Mouse (Mus musculus) limb, embryonic 12.5 days (tissue): ENCODE measurements at regions not wholly inside any gene's neighbourhood (a gene's known extent, or its start where the extent isn't known, plus 50 kb on each side); places are given as distances from the start of the nearest gene placed in this dataset.

Experiments
- ATAC-seq: fragments of 200-750 bp; cut with Nextera tagmentation; 2 replicates; pipeline ENCODE4 v1.8.0; 2017; ENCODE audit warnings: low read depth, moderate TSS enrichment; ENCODE audit not compliant: insufficient number of reproducible peaks, insufficient read depth, low FRiP score, low TSS enrichment
- H3K27ac ChIP-seq: fragments of 300-500 bp; sonication (generic); 2 replicates; pipeline ENCODE4 v1.5.1; 2016; ENCODE audit warnings: mild to moderate bottlenecking, moderate library complexity
- H3K27me3 ChIP-seq: fragments of 300-500 bp; sonication (generic); 2 replicates; pipeline ENCODE4 v1.6.1; 2016; ENCODE audit warnings: mild to moderate bottlenecking, moderate library complexity
- H3K36me3 ChIP-seq: fragments of 300-500 bp; sonication (generic); 2 replicates; pipeline ENCODE4 v1.6.1; 2016; ENCODE audit warnings: mild to moderate bottlenecking, moderate library complexity
- H3K4me1 ChIP-seq: fragments of 300-500 bp; sonication (generic); replicated peaks from 2 replicates; pipeline ENCODE4 v1.6.1; 2016
- H3K4me2 ChIP-seq: fragments of 300-500 bp; sonication (generic); 2 replicates; pipeline ENCODE4 v1.6.1; 2016; ENCODE audit warnings: mild to moderate bottlenecking, moderate library complexity
- H3K4me3 ChIP-seq: fragments of 300-500 bp; sonication (generic); replicated peaks from 2 replicates; pipeline ENCODE4 v1.5.1; 2016; ENCODE audit warnings: mild to moderate bottlenecking
- H3K9ac ChIP-seq: fragments of 300-500 bp; sonication (generic); replicated peaks from 2 replicates; pipeline ENCODE4 v1.6.1; 2016; ENCODE audit warnings: mild to moderate bottlenecking, moderate library complexity
- H3K9me3 ChIP-seq: fragments of 300-500 bp; sonication (generic); 2 replicates; pipeline ENCODE4 v1.6.1; 2016; ENCODE audit warnings: mild to moderate bottlenecking, moderate library complexity
- WGBS: fragments of 180-500 bp; shearing (Covaris S2); methylation state at CpG from one replicate; pipeline ENCODE4 v1.1.7; 2016; 5-methylcytosine and 5-hydroxymethylcytosine counted together

DNA sequence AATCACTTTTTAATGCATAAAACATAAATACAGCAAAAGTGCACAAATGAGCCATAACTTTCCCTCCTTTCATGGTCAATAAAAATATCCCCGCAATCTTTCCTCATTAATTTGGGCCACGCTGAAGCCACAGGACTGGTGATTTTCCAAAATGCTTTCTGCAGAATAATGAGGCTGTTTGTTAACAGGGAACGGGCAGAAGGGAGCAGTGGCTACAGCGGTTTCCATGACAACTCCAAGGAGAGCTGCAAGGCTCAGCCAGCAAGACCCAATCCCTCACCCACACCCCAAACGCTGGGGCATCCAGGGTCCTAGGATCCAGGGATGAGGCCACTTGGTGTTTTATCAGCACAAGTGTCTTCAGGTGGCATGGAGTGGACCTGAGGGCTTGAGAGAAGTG is 248.2 kb upstream of the Kcnab2 start:
- no peaks in the 10 kb centered on the region for H3K36me3 ChIP-seq
- H3K9me3 ChIP-seq: no peaks in the 10 kb centered on the region
- peaks cover 37% of the 10 kb centered on the region for H3K27me3 ChIP-seq
- WGBS: 26% methylated on average over 5 of the region's 5 CpGs
- H3K4me2 ChIP-seq: no peak overlapping the region
- H3K4me3 ChIP-seq: no peak overlapping the region
- ATAC-seq: no peak; the same call in 1 of the 2 replicates
- no peak overlapping the region for H3K27ac ChIP-seq
- H3K4me1 ChIP-seq: peaks cover 28% of the 10 kb centered on the region
- no peak overlapping the region for H3K9ac ChIP-seq

- no peak overlapping the region for H3K27ac ChIP-seq
- no peak overlapping the region for H3K4me2 ChIP-seq
- H3K36me3 ChIP-seq: no peaks in the 10 kb centered on the region
- peaks cover 37% of the 10 kb centered on the region for H3K27me3 ChIP-seq
- ATAC-seq: no peak
- H3K4me1 ChIP-seq: peaks cover 28% of the 10 kb centered on the region
- H3K9me3 ChIP-seq: no peaks in the 10 kb centered on the region
- 37% methylated on average over 6 of the region's 6 CpGs for WGBS
- H3K9ac ChIP-seq: no peak overlapping the region
- no peak overlapping the region for H3K4me3 ChIP-seq
Observed at GRCm38 (mm10) chr4:152725423-152725822, 247.8 kb upstream of the Kcnab2 start.

- H3K4me2 ChIP-seq: no peak overlapping the region
- H3K27me3 ChIP-seq: peaks cover 37% of the 10 kb centered on the region
- H3K9ac ChIP-seq: no peak overlapping the region
- no peak overlapping the region for H3K4me3 ChIP-seq
- peaks cover 28% of the 10 kb centered on the region for H3K4me1 ChIP-seq
- no peak for ATAC-seq
- H3K36me3 ChIP-seq: no peaks in the 10 kb centered on the region
- WGBS: 67% methylated on average over 7 of the region's 7 CpGs
- no peaks in the 10 kb centered on the region for H3K9me3 ChIP-seq
- H3K27ac ChIP-seq: no peak overlapping the region
Observed at GRCm38 (mm10) chr4:152724741-152725140, 247.1 kb upstream of the Kcnab2 start.

- no peak for ATAC-seq
- H3K4me3 ChIP-seq: no peak overlapping the region
- H3K4me1 ChIP-seq: peaks cover 28% of the 10 kb centered on the region
- no peak overlapping the region for H3K9ac ChIP-seq
- H3K27ac ChIP-seq: no peak overlapping the region
- 80% methylated on average over 10 of the region's 10 CpGs for WGBS
- H3K36me3 ChIP-seq: no peaks in the 10 kb centered on the region
- peaks cover 32% of the 10 kb centered on the region for H3K27me3 ChIP-seq
- H3K9me3 ChIP-seq: no peaks in the 10 kb centered on the region
- no peak overlapping the region for H3K4me2 ChIP-seq
Observed at GRCm38 (mm10) chr4:152724026-152724425, 246.4 kb upstream of the Kcnab2 start.

GRCm38 (mm10) chr4:152720528-152720927 is 242.9 kb upstream of the Kcnab2 start:
- 87% methylated on average over 8 of the region's 8 CpGs for WGBS

DNA sequence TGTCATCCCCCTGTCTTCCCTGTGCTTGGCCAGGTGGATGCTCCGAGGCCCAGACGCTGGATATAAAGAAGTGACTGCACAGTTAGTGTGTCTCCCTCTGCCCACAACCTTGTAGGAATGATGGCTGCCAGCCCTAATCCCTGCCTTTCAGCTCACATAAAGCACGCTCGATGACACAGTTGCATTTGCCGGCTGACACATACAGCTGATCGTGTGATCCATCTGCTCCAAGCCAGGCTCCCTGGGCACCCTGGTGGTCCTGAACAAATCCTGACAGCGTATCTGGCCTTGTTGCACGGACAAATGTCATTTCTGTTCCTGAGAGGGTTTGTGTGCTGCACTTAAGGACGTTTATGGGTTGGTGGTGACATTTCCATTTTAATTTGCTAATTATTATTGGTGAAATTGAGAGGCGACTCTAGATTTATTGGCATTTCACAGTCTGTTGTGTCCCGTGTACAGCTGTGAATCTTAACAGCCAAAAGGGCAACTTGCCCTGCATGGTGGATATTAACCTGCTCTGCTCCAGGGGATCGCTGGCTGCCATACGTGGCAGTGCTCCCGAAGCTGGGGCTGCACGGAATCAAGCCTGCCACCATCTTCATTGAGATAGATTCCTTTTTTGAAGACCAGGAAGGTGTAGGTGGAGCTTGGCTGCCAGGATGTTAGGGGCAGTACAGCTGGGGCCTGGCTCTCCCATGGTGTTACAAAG is 241.9 kb upstream of the Kcnab2 start:
- H3K36me3 ChIP-seq: no peaks in the 10 kb centered on the region
- ATAC-seq: no peak
- no peak overlapping the region for H3K27ac ChIP-seq
- H3K9me3 ChIP-seq: no peaks in the 10 kb centered on the region
- 76% methylated on average over 15 of the region's 15 CpGs for WGBS
- no peak overlapping the region for H3K9ac ChIP-seq
- no peak overlapping the region for H3K4me3 ChIP-seq
- peaks cover 10% of the 10 kb centered on the region; the same call in 1 of the 2 replicates for H3K4me1 ChIP-seq
- H3K4me2 ChIP-seq: no peak overlapping the region
- H3K27me3 ChIP-seq: peaks cover 29% of the 10 kb centered on the region

More at GRCm38 (mm10) chr4:152720528-152720927, 242.9 kb upstream of the Kcnab2 start:
- Histone ChIP-seq H3K4me3 (no peak overlapping the region), H3K4me2 (no peak overlapping the region), H3K9ac (no peak overlapping the region), H3K27me3 (peaks cover 33% of the 10 kb centered on the region), H3K27ac (no peak overlapping the region), H3K36me3 (no peaks in the 10 kb centered on the region), H3K4me1 (peaks cover 20% of the 10 kb centered on the region), H3K9me3 (no peaks in the 10 kb centered on the region)
- no peak for ATAC-seq

DNA sequence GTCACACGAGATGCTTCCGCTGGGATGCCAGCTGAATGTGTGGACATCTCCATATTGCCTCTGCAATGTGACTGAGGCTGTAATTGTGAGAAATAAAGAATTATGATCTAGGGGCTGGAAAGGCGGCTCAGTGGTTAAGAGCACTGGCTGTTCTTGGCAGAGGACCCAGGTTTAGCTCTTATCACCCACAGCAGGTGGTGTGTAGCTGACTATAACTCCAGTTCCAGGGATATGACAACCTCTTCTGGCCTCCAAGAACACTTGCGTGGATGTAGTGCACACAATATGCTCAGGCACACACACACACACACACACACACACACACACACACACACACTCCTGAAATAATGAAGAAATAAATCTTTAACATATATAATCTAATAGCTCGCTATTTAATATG is 232.7 kb upstream of the Kcnab2 start:
- 87% methylated on average over 5 of the region's 5 CpGs for WGBS
- no peak overlapping the region for H3K4me2 ChIP-seq

DNA sequence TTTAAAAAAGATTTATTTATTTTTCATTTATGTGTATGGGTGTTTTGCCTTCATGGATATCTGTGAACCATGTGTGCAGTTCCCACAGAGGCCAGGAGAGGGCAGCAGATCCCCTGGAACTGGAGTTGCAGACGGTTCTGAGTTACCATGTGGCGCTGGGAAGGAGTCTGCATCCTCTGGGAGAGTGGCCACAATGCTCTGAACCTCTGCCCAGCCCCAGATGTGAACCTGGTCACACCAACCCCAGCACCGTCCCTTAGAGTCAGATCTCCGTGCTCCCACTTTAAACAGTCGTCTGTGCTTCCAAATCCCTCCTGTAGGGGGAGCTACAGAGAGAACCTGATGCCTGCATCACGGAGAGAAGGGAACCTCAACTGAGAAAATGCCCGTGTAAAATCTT is 222.5 kb upstream of the Kcnab2 start:
- H3K4me2 ChIP-seq: no peak overlapping the region
- H3K27ac ChIP-seq: no peak overlapping the region
- peaks cover 4% of the 10 kb centered on the region; the same call in 1 of the 2 replicates for H3K9me3 ChIP-seq
- 76% methylated on average over 7 of the region's 7 CpGs for WGBS
- H3K4me3 ChIP-seq: no peak overlapping the region
- H3K4me1 ChIP-seq: no peaks in the 10 kb centered on the region
- H3K27me3 ChIP-seq: peaks cover 13% of the 10 kb centered on the region; the same call in 1 of the 2 replicates
- ATAC-seq: no peak
- no peak overlapping the region for H3K9ac ChIP-seq
- H3K36me3 ChIP-seq: no peaks in the 10 kb centered on the region

More for the DNA sequence above, 232.7 kb upstream of the Kcnab2 start:
- ATAC-seq: no peak
- H3K4me3 ChIP-seq: no peak overlapping the region
- H3K36me3 ChIP-seq: no peaks in the 10 kb centered on the region
- no peak overlapping the region for H3K27ac ChIP-seq
- H3K4me1 ChIP-seq: no peaks in the 10 kb centered on the region
- no peaks in the 10 kb centered on the region for H3K9me3 ChIP-seq
- peaks cover 8% of the 10 kb centered on the region; the same call in 1 of the 2 replicates for H3K27me3 ChIP-seq
- no peak overlapping the region for H3K9ac ChIP-seq

DNA sequence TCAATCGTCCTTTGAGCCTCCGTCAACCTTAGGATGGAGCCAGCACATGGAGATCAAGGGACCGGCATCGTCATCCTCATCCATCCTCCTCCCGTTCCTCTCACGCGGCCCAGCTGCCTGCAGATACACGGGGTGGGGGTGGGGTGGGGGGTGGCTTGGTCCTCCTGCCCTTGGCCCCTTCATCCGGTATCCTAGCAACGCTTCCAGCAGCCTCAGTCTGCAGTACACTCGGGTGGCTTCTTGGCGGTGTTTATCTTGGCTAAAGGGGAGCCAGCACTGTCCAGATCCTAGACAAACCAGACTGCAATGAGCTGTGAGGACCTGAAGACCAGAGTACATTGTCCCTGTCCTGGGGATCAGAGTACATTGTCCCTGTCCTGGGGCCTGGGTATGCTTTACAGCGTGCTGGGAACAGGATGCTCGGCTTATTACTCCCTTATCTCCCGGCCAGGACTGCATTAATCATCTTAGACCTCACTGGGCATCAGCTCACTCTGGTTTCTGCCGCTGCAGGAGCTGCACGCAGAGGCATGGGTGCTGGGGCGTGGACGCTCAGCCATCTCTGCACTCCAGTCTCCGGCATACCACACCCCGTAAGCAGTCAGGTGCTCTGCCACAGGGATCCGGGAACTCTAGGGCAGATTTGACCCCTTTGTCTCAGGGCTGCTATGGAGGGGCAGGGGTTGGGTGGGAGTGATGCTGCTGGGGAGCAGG is 219.7 kb upstream of the Kcnab2 start:
- ATAC-seq: no peak
- H3K4me3 ChIP-seq: no peak overlapping the region

GRCm38 (mm10) chr4:152691735-152692134 is 214.1 kb upstream of the Kcnab2 start:
- Histone ChIP-seq H3K4me3 (no peak overlapping the region), H3K9ac (no peak overlapping the region), H3K4me1 (no peaks in the 10 kb centered on the region), H3K27ac (no peak overlapping the region), H3K4me2 (no peak overlapping the region), H3K36me3 (no peaks in the 10 kb centered on the region), H3K9me3 (0 out of 2 replicates have a peak, but pooled peaks cover 5% of the 10 kb centered on the region), H3K27me3 (peaks cover 12% of the 10 kb centered on the region)
- 20% methylated on average over 12 of the region's 12 CpGs for WGBS
- ATAC-seq: no peak

More for the DNA sequence above, 219.7 kb upstream of the Kcnab2 start:
- Histone ChIP-seq H3K27ac (no peak overlapping the region), H3K36me3 (no peaks in the 10 kb centered on the region), H3K4me1 (no peaks in the 10 kb centered on the region), H3K9me3 (peaks cover 4% of the 10 kb centered on the region; the same call in 1 of the 2 replicates), H3K9ac (no peak overlapping the region), H3K4me2 (no peak overlapping the region), H3K27me3 (peaks cover 13% of the 10 kb centered on the region; the same call in 1 of the 2 replicates)
- 49% methylated on average over 22 of the region's 22 CpGs for WGBS

- no peak overlapping the region for H3K9ac ChIP-seq
- H3K27me3 ChIP-seq: peaks cover 12% of the 10 kb centered on the region
- 0 out of 2 replicates have a peak, but pooled peaks cover 5% of the 10 kb centered on the region for H3K9me3 ChIP-seq
- no peak for ATAC-seq
- no peaks in the 10 kb centered on the region for H3K4me1 ChIP-seq
- WGBS: 78% methylated on average over 13 of the region's 13 CpGs
- H3K27ac ChIP-seq: no peak overlapping the region
- H3K4me3 ChIP-seq: no peak overlapping the region
- no peak overlapping the region for H3K4me2 ChIP-seq
- no peaks in the 10 kb centered on the region for H3K36me3 ChIP-seq
Observed at GRCm38 (mm10) chr4:152691302-152691701, 213.6 kb upstream of the Kcnab2 start.
